24 mouse cellular contexts compared by ENCODE assay signal in genomic region chr7:109739822-109740370, GRCm38 (mm10). TPM values are rescaled to one million over a fixed set of nuclear protein-coding genes. Genes with fewer than 3 reads are reported as not detected.
DNase-seq lines count a peak whose midpoint lies in the region; ATAC-seq and TF ChIP-seq lines count a peak whose summit lies in the region.
"Had no signal": no experiment of that assay in that cellular context is flagged by ENCODE, and none has a peak within 500 bp of the region (broad histone marks: within the 10 kb centered on the region; RNA-seq: fewer than 3 reads in every experiment).

No protein-coding gene starts in this region.

- no peak overlapping the region for H3K4me3 ChIP-seq in embryonic facial prominence, embryonic 11.5 days (ENCODE audit: low read depth, low read length)
- H3K4me3 ChIP-seq in embryonic facial prominence, embryonic 10.5 days, result no peak overlapping the region
- no peak overlapping the region for H3K4me3 ChIP-seq in lung, embryonic 16.5 days (ENCODE audit: low read length)
- no peak overlapping the region for H3K4me3 ChIP-seq in lung, adult 2 months (replicated peaks; ENCODE audit: extremely low read depth, low read depth, low read length)
- no peak overlapping the region for H3K4me3 ChIP-seq in stomach, postnatal 0 days (ENCODE audit: low read depth, low read length)
- H3K4me3 ChIP-seq: embryonic facial prominence, embryonic 12.5 days; forebrain, embryonic 12.5 days; heart, embryonic 10.5 days; hindbrain, embryonic 13.5 days had no signal

- no peak overlapping the region for H3K9ac ChIP-seq in embryonic facial prominence, embryonic 11.5 days (replicated peaks; ENCODE audit: low read length)
- no peak overlapping the region for H3K9ac ChIP-seq in lung, embryonic 16.5 days (ENCODE audit: low read length)
- no peak overlapping the region for H3K9ac ChIP-seq in stomach, postnatal 0 days (ENCODE audit: low read length)
- H3K9ac ChIP-seq: embryonic facial prominence, embryonic 12.5 days; forebrain, embryonic 12.5 days; hindbrain, embryonic 13.5 days had no signal

- no peak for TF ChIP-seq CTCF in lung, adult 2 months (IDR thresholded peaks at IDR 0.05; ENCODE audit: insufficient read depth, low read length)
- TF ChIP-seq CTCF in stomach, postnatal 0 days (IDR thresholded peaks at IDR 0.05; ENCODE audit: low read depth), result no peak

- H3K4me2 ChIP-seq in embryonic facial prominence, embryonic 11.5 days (ENCODE audit: low read depth, low read length), result no peak overlapping the region
- no peak overlapping the region for H3K4me2 ChIP-seq in lung, embryonic 16.5 days (ENCODE audit: low read depth, low read length)
- H3K4me2 ChIP-seq in stomach, postnatal 0 days (replicated peaks; ENCODE audit: low read depth), result no peak overlapping the region
- H3K4me2 ChIP-seq: embryonic facial prominence, embryonic 12.5 days; forebrain, embryonic 12.5 days; hindbrain, embryonic 13.5 days had no signal

- no peaks in the 10 kb centered on the region for H3K36me3 ChIP-seq in embryonic facial prominence, embryonic 11.5 days (replicated peaks; ENCODE audit: control insufficient read depth, insufficient read depth, low read depth, low read length)
- peaks cover 23% of the 10 kb centered on the region for H3K36me3 ChIP-seq in embryonic facial prominence, embryonic 10.5 days (replicated peaks)
- H3K36me3 ChIP-seq in lung, embryonic 16.5 days (ENCODE audit: control insufficient read depth, insufficient read depth, low read length), result peaks cover 15% of the 10 kb centered on the region
- peaks cover 16% of the 10 kb centered on the region for H3K36me3 ChIP-seq in stomach, postnatal 0 days (ENCODE audit: control insufficient read depth, insufficient read depth, low read length)

- no peaks in the 10 kb centered on the region for H3K27me3 ChIP-seq in embryonic facial prominence, embryonic 11.5 days (ENCODE audit: control insufficient read depth, insufficient read depth, low read length)
- H3K27me3 ChIP-seq in embryonic facial prominence, embryonic 10.5 days (replicated peaks; ENCODE audit: low read depth, poor library complexity, severe bottlenecking), result no peaks in the 10 kb centered on the region
- no peaks in the 10 kb centered on the region for H3K27me3 ChIP-seq in lung, embryonic 16.5 days (ENCODE audit: control insufficient read depth, insufficient read depth, low read depth, low read length)
- no peaks in the 10 kb centered on the region for H3K27me3 ChIP-seq in stomach, postnatal 0 days (ENCODE audit: control insufficient read depth, insufficient read depth, low read length)
- H3K27me3 ChIP-seq: embryonic facial prominence, embryonic 12.5 days; forebrain, embryonic 12.5 days; hindbrain, embryonic 13.5 days had no signal

- DNase-seq in embryonic facial prominence, embryonic 11.5 days (ENCODE audit: low spot score), result peak; percentile 7
- DNase-seq in embryonic facial prominence, embryonic 10.5 days (ENCODE audit: low spot score), result no peak
- no peak for DNase-seq in lung, adult 2 months
- peak; percentile 52 for DNase-seq in lung, postnatal 36 days
- DNase-seq in stomach, postnatal 0 days (ENCODE audit: low spot score), result no peak
- no peak for DNase-seq in urinary bladder, postnatal 4 days (ENCODE audit: low spot score in 2 of 2)
- no peak for DNase-seq in kidney, postnatal 36 days
- DNase-seq: adrenal gland, postnatal 10 days; B cell, adult 2 months; cerebellum, adult 11-12 months; cerebellum, adult 9-10 months; cerebellum, postnatal 36 days; gastrocnemius, postnatal 10 days; heart, adult 18-20 months; heart, postnatal 10 days had no signal

- WGBS in embryonic facial prominence, embryonic 11.5 days, result 79% methylated on average over 5 of the region's 5 CpGs
- WGBS in embryonic facial prominence, embryonic 10.5 days, result 81% methylated on average over 5 of the region's 5 CpGs
- WGBS in lung, embryonic 16.5 days, result 13% methylated on average over 5 of the region's 5 CpGs
- 32% methylated on average over 5 of the region's 5 CpGs for WGBS in lung, adult 2 months
- 35% methylated on average over 5 of the region's 5 CpGs for WGBS in stomach, postnatal 0 days

- H3K9me3 ChIP-seq in embryonic facial prominence, embryonic 11.5 days (replicated peaks; ENCODE audit: control insufficient read depth, low read length), result no peaks in the 10 kb centered on the region
- H3K9me3 ChIP-seq in embryonic facial prominence, embryonic 10.5 days, result no peaks in the 10 kb centered on the region
- no peaks in the 10 kb centered on the region for H3K9me3 ChIP-seq in lung, embryonic 16.5 days (ENCODE audit: control insufficient read depth, low read length)
- H3K9me3 ChIP-seq in stomach, postnatal 0 days (ENCODE audit: control insufficient read depth, low read length), result no peaks in the 10 kb centered on the region
- H3K9me3 ChIP-seq: embryonic facial prominence, embryonic 12.5 days; forebrain, embryonic 12.5 days; G1E; heart, embryonic 10.5 days; hindbrain, embryonic 13.5 days had no signal

- H3K4me1 ChIP-seq in embryonic facial prominence, embryonic 11.5 days (ENCODE audit: control insufficient read depth, insufficient read depth, low read length), result no peaks in the 10 kb centered on the region
- H3K4me1 ChIP-seq in embryonic facial prominence, embryonic 10.5 days, result no peaks in the 10 kb centered on the region
- peaks cover 7% of the 10 kb centered on the region; the same call in 1 of the 2 replicates for H3K4me1 ChIP-seq in lung, embryonic 16.5 days (replicated peaks; ENCODE audit: control insufficient read depth, insufficient read depth, low read length)
- H3K4me1 ChIP-seq in lung, adult 2 months (ENCODE audit: control insufficient read depth, insufficient read depth, low read length), result peaks cover 3% of the 10 kb centered on the region; the same call in 1 of the 2 replicates
- no peaks in the 10 kb centered on the region for H3K4me1 ChIP-seq in stomach, postnatal 0 days (replicated peaks; ENCODE audit: control insufficient read depth, insufficient read depth)
- H3K4me1 ChIP-seq: embryonic facial prominence, embryonic 12.5 days; forebrain, embryonic 12.5 days; heart, embryonic 10.5 days; hindbrain, embryonic 13.5 days had no signal

- no peak overlapping the region for H3K27ac ChIP-seq in embryonic facial prominence, embryonic 11.5 days (replicated peaks; ENCODE audit: low read depth, low read length)
- no peak overlapping the region for H3K27ac ChIP-seq in embryonic facial prominence, embryonic 10.5 days (replicated peaks)
- H3K27ac ChIP-seq in lung, embryonic 16.5 days (ENCODE audit: low read length), result peak overlapping the region; percentile 77
- peak overlapping the region; percentile 76 for H3K27ac ChIP-seq in stomach, postnatal 0 days (replicated peaks)
- H3K27ac ChIP-seq: embryonic facial prominence, embryonic 12.5 days; forebrain, embryonic 12.5 days; heart, embryonic 10.5 days; hindbrain, embryonic 13.5 days had no signal

- no peak for ATAC-seq in embryonic facial prominence, embryonic 11.5 days (replicated peaks; ENCODE audit: insufficient number of reproducible peaks, low FRiP score, low TSS enrichment, low read depth)
- peak; percentile 75; the same call in 1 of the 2 replicates for ATAC-seq in lung, embryonic 16.5 days (ENCODE audit: low read depth)
- peak; percentile 92 for ATAC-seq in stomach, postnatal 0 days (ENCODE audit: low FRiP score, low TSS enrichment)
- ATAC-seq: CD4-positive, CD25-positive, alpha-beta regulatory T cell, adult 4 months; forebrain, embryonic 16.5 days had no signal

- no peak for TF ChIP-seq POLR2A in lung, adult 2 months (IDR thresholded peaks at IDR 0.05; ENCODE audit: borderline replicate concordance, extremely low read depth, low read depth, low read length)

- no peak for TF ChIP-seq EP300 in stomach, postnatal 0 days (optimal IDR thresholded peaks at IDR 0.05)

RNA-seq across cellular contexts. Expression of gene Ascl3, which starts 8.4 kb away (rescaled TPM):
- polyA plus RNA-seq in embryonic facial prominence, embryonic 11.5 days (2014; fragmentation: Nextera tagmentation; extraction: Ambion mirVana), result not detected in 2 replicates
- not detected in 2 replicates for polyA plus RNA-seq in embryonic facial prominence, embryonic 10.5 days (2016; fragmentation: Nextera tagmentation; extraction: Ambion mirVana)
- 0.60 TPM in 1 of 2 replicates, not detected in the other for polyA plus RNA-seq in lung, embryonic 16.5 days (2015; fragmentation: Nextera tagmentation; extraction: Ambion mirVana)
- 0.38 and 0.62 TPM in 2 replicates for polyA plus RNA-seq in lung, adult 2 months (2012; rRNA removed)
- polyA plus RNA-seq in stomach, postnatal 0 days (2015; fragmentation: Nextera tagmentation; extraction: Ambion mirVana), result 0.39 and 0.56 TPM in 2 replicates
- polyA plus RNA-seq: CD4-positive, CD25-positive, alpha-beta regulatory T cell, adult 4 months; embryonic facial prominence, embryonic 12.5 days; forebrain, embryonic 12.5 days; forebrain, embryonic 16.5 days; G1E; heart, embryonic 10.5 days; heart, embryonic 14.5 days had no signal

RNA-seq across cellular contexts. Expression of gene Tmem9b, which starts 12.8 kb away (rescaled TPM):
- polyA plus RNA-seq in embryonic facial prominence, embryonic 11.5 days (2014; fragmentation: Nextera tagmentation; extraction: Ambion mirVana), result 36.6 and 38.4 TPM in 2 replicates
- 26.2 and 27.5 TPM in 2 replicates for polyA plus RNA-seq in embryonic facial prominence, embryonic 10.5 days (2016; fragmentation: Nextera tagmentation; extraction: Ambion mirVana)
- polyA plus RNA-seq in lung, embryonic 16.5 days (2015; fragmentation: Nextera tagmentation; extraction: Ambion mirVana), result 66.8 and 71.4 TPM in 2 replicates
- 45.4 and 60.4 TPM in 2 replicates for polyA plus RNA-seq in lung, adult 2 months (2012; rRNA removed)
- polyA plus RNA-seq in stomach, postnatal 0 days (2015; fragmentation: Nextera tagmentation; extraction: Ambion mirVana), result 103 and 106 TPM in 2 replicates

RNA-seq across cellular contexts. Expression of gene BC051019, which starts 16.2 kb away (rescaled TPM):
- polyA plus RNA-seq in embryonic facial prominence, embryonic 11.5 days (2014; fragmentation: Nextera tagmentation; extraction: Ambion mirVana), result not detected in 2 replicates
- polyA plus RNA-seq in embryonic facial prominence, embryonic 10.5 days (2016; fragmentation: Nextera tagmentation; extraction: Ambion mirVana), result 0.17 TPM in 1 of 2 replicates, not detected in the other
- 8.9 and 10.1 TPM in 2 replicates for polyA plus RNA-seq in lung, embryonic 16.5 days (2015; fragmentation: Nextera tagmentation; extraction: Ambion mirVana)
- polyA plus RNA-seq in lung, adult 2 months (2012; rRNA removed), result 17.8 and 19.7 TPM in 2 replicates
- polyA plus RNA-seq in stomach, postnatal 0 days (2015; fragmentation: Nextera tagmentation; extraction: Ambion mirVana), result 0.17 and 0.25 TPM in 2 replicates
- polyA plus RNA-seq: forebrain, embryonic 12.5 days; G1E; heart, embryonic 10.5 days; heart, embryonic 14.5 days had no signal

RNA-seq across cellular contexts. Expression of gene Akip1, which starts 36.4 kb away (rescaled TPM):
- 24.1 and 25.1 TPM in 2 replicates for polyA plus RNA-seq in embryonic facial prominence, embryonic 11.5 days (2014; fragmentation: Nextera tagmentation; extraction: Ambion mirVana)
- 24.4 and 24.8 TPM in 2 replicates for polyA plus RNA-seq in embryonic facial prominence, embryonic 10.5 days (2016; fragmentation: Nextera tagmentation; extraction: Ambion mirVana)
- polyA plus RNA-seq in lung, embryonic 16.5 days (2015; fragmentation: Nextera tagmentation; extraction: Ambion mirVana), result 44.0 and 45.7 TPM in 2 replicates
- polyA plus RNA-seq in lung, adult 2 months (2012; rRNA removed), result 16.3 and 18.3 TPM in 2 replicates
- 36.8 and 38.6 TPM in 2 replicates for polyA plus RNA-seq in stomach, postnatal 0 days (2015; fragmentation: Nextera tagmentation; extraction: Ambion mirVana)

RNA-seq across cellular contexts. Expression of gene St5, which starts 36.5 kb away (rescaled TPM):
- 37.7 and 50.1 TPM in 2 replicates for polyA plus RNA-seq in embryonic facial prominence, embryonic 11.5 days (2014; fragmentation: Nextera tagmentation; extraction: Ambion mirVana)
- 41.7 and 46.4 TPM in 2 replicates for polyA plus RNA-seq in embryonic facial prominence, embryonic 10.5 days (2016; fragmentation: Nextera tagmentation; extraction: Ambion mirVana)
- 72.2 and 77.5 TPM in 2 replicates for polyA plus RNA-seq in lung, embryonic 16.5 days (2015; fragmentation: Nextera tagmentation; extraction: Ambion mirVana)
- polyA plus RNA-seq in lung, adult 2 months (2012; rRNA removed), result 89.9 and 123 TPM in 2 replicates
- polyA plus RNA-seq in stomach, postnatal 0 days (2015; fragmentation: Nextera tagmentation; extraction: Ambion mirVana), result 35.3 and 35.6 TPM in 2 replicates

Comparison
In these comparisons a context has a peak if more than half of its experiments do, and no peak if none do; other contexts are left out.
1. DNase-seq: peak in embryonic facial prominence, embryonic 11.5 days (single experiment) and lung, postnatal 36 days (single experiment); none in embryonic facial prominence, embryonic 10.5 days (single experiment), lung, adult 2 months (single experiment), stomach, postnatal 0 days (single experiment), urinary bladder, postnatal 4 days (0 of 2) and kidney, postnatal 36 days (0 of 2).
2. H3K27ac ChIP-seq: peak in lung, embryonic 16.5 days (single experiment) and stomach, postnatal 0 days (single experiment); none in embryonic facial prominence, embryonic 11.5 days (single experiment) and embryonic facial prominence, embryonic 10.5 days (single experiment).